Mouse (Mus musculus): ENCODE measurements around the gene Zfp648.

Gene Zfp648

DNA sequence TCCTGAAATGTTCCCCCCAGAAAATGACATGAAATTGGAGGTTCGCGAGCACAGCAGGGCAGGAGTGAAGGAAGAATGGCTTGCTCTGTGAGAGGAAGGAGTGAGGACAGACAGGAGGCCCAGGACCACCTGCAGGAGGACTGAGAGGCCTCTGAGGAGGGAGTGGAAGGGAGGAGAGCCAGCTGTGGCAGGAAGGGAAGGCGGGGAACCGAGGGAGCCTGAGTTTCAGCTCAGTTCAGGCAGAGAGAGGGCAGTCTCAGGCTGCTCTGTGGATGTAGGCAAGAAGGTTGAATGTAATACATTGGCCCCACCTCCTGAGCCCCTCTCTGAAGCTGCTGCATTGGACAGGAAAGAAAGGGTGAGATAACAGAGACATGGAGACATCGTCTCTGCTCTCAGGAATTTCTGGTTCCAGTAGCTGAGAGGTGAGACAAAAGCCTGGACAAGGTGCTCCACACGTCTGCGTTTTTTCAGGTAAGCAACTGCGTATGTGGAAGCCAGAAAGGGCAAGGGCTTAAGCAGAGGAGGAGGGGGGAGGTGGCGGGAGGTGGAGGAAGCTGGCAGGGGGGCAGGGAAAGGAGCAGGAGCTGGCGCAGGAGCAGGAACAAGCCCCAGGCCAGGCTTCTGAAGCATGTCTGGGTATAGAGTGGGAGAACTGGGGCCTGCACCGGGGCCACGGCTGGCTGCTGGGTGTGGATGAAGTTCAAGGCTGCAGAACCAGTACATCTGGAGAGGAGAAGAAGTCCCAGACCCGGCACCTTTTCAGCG lies at the start of gene Zfp648:
Zfp648 (plus strand) TSS at position 233 of the 768 bp plus-strand sequence.
- DNase-seq (ENCODE audit: low read depth, low spot score): no peak

DNA sequence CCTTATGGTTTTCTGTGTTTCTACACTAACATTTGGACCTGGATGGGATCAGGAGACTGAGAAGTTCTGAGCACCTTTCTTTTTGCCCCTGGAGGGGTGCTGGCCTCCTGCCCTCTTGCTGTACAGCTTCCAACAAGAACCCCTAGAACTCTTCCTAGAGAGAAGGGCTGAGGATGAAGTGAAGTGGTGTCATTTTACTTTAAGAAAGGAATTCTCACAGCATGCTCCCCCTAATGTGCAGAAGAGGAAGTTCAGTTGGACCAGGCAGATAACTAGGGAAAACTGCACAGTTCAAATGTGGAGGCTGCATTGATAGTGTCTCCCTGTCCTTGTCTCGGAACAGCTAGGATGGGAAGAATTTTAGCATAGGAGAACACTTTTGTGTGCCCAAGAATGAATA lies 48.4 kb upstream of the Zfp648 start:
- no peak for DNase-seq (ENCODE audit: low read depth, low spot score)

DNA sequence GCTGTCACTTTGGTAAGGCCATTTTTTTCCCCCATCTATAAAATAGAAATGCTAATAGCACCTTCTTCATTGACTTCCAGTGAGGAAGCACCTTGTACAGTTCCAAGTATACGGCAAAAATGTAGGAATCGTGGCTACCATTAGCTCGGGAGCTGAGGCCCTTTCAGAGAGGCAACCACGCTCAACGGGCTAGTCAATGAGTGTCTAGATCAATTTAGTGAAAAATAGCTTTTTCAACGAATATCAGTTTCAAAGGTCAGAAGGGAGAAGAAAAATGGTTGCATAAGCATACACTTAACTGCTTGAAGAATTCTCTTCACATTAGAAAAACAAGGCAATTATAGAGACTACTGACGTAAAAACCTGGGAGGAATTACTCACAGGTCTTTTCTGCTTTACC lies 47.2 kb upstream of the Zfp648 start:
- DNase-seq (ENCODE audit: low read depth, low spot score): no peak

DNA sequence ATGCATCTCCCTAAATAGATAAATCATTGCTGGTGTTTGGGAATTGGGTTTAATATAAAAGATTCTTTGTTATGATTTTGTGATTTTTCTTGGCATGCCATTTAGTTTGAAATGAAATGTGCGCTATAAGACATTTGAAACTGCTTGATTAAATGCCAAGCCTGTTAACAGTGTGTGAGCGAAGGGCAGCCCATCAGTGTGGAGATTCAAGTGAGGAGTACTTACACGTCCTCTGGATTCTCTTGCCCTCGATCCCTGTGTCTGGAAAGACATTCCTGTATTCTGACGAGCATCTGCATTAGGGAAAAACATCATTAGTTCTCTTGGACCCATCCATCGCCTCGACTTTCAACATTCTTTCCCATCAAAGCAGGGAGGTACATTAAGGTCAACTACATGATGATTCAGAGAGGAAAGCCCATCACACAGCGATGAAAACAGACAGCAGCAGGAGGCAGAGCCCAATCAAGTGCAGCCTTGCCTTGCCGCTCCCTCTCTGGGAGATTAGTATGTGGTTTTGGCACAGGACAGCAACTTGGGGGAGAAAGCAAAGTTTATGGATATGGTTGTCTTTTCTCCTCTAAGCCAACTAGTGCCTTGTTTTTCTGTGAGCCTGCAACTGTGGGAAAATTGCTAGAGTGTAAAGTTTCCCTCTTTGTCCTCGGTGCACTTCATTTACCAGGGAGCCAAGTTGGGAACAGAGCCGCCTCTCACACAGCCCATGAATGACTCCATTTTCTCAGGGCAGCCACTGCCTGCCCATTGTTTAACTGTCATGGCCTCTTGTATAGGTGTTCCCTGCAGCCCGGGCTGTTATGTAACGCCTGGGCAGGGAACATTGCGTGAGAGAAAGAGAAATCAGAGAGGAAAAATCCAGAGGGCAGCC lies 44.6 kb upstream of the Zfp648 start:
- no peak for DNase-seq (ENCODE audit: low read depth, low spot score)

DNA sequence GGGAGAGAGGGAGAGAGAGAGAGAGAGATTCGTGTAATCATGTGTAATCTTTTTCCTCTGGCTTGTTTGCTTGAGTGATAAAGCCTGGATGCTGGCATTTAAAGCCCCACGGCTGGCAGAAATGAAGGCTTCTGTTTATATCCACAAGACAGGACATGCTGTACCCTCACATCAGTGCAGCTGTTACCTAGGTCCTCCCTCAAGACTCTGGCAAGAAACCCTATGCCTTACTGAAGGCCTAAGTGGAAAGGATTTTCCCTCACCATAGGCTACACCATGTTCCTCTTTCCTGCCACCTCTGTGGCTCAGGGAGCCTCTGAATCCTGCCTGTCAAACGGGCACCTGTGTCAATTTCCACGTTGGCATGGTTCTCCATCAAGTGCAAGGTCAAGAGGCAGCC lies 43.9 kb upstream of the Zfp648 start:
- no peak for DNase-seq (ENCODE audit: low read depth, low spot score)

DNA sequence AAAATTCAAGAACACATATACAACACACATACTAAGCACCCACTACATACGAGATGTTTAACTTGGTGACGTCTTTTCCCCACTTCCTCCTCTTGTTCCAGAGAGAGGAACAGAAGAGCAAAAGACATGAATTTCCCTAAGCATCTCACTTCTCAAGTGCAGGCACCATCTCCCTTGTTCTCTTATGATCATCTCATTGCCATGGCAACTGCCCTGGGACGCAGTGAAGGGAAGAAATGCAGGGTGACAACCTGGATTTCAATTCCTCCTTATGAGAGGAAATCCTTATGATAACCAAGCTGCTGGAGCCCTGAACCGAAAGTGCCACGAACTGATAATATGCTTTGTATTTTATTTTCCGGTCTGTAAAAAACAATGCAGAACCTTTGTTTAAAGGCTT lies 33.3 kb upstream of the Zfp648 start:
- DNase-seq (ENCODE audit: low read depth, low spot score): no peak

DNA sequence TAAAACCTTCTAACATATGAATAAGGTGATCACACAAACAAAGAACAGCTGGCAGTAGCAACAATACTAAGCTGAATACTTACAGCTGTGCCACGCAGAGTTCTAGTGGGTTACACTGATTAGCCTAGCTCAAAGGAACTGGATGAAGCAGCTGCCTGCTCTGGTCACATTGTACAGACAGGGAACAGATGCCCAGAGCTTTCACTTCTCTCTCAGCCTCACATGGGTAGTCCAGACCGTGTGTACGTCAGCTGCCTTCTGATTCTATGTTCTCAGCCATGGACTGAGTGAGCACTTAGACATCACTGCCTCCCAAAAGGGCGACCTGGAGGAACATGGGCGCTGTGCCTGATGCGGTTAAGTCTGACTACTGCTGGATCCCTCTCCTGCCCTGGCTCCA lies 25.7 kb upstream of the Zfp648 start:
- DNase-seq (ENCODE audit: low read depth, low spot score): no peak

DNA sequence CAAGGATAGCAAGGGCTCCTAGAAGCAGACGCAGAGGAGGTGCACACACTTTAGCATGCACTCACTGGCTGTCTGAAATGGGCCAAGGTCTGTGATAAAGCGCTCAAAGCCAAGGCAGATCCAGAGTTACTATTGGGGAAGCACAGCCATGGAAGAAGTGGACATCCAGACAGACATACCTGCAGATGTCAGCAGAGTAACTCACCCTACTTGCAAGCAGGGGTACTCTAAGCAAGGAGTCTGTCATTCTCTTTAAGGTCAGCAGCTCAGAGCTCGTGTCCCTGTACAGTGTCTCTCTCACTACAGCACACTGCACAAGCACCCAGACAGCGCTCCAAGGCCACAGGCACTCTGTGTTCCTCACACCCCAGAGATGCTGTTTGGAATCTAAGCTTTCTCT lies 23.2 kb upstream of the Zfp648 start:
- no peak for DNase-seq (ENCODE audit: low read depth, low spot score)

DNA sequence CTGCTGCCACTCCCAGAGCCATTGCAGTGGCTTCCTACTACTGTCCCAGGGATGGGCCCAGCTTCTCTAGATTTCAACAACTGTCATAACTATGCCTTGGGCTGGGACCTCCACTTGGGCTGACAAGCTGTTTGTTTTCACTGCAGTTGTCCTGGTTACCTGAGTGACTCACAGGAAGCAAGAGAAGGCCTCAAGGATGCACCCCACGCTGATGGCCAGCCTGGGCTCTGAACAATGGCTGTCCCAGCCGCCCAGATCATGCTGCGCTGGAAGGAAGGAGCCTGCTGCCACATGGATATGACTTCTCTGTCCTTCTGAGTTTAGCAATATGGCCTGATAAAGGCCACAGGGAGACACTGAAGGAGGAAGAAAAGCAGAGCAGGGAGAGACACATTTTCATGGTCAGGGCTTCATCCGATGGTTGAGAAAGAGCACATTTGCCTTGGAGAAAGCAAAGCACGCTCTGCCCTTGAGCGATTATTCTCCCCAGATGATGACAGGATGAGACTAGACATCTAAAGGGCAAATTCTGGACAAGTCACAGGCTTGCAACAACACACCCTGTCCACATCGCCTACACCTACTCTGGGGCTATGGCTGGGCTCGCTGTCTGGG lies 22.3 kb upstream of the Zfp648 start:
- no peak for DNase-seq (ENCODE audit: low read depth, low spot score)

DNA sequence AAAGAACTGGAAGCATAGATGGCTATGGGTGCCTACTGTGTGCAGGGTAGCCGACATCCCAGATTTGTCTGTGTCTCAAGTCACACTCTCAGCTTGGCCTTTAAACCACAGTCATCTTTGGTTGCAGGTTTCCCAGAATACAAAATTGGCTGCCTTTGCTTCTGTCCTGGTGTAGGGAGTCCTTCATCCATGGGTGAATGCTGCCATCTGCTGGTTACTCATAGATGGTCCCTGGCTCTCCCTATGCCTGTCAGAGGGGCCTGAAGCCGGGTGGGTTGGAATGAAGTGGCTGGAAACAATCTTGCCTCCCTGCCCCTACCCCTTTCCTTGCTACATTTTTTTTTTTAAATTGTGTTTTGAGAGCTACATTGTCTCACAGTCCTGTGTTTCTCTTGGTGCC lies 20.0 kb upstream of the Zfp648 start:
- peak; percentile 51 for DNase-seq (ENCODE audit: low read depth, low spot score)

DNA sequence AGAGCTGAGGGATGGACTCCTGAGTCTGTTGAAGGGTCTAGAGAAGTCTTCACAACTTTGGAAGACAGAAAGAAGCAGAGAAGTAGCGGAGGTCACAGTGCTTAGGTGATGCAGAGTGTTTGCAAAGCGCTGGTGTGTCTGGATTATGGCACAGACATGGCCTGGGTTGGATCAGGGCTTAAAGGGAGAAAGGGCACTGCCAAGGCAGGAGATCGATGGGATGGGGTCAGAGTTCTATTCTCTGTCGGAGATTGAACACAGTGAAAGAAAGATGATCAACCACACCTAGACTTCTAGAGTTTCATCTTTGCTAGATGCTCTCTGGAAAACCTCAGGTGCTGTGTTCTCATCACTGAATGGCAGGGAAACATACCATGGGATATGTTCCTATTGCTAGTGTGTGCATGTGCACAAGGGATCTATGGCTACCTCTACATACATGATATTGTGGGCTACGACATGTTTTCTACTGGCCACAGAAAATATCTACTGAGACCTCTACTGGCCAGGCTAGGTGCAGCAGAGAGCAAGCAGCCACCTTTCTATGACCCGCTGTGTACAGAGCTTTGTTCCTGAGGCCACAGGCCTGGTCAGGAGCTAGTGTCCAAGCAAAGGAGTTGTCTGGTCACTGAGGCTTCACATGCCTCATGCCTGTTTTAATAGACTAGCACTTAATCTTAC lies 18.5 kb upstream of the Zfp648 start:
- no peak for DNase-seq (ENCODE audit: low read depth, low spot score)

DNA sequence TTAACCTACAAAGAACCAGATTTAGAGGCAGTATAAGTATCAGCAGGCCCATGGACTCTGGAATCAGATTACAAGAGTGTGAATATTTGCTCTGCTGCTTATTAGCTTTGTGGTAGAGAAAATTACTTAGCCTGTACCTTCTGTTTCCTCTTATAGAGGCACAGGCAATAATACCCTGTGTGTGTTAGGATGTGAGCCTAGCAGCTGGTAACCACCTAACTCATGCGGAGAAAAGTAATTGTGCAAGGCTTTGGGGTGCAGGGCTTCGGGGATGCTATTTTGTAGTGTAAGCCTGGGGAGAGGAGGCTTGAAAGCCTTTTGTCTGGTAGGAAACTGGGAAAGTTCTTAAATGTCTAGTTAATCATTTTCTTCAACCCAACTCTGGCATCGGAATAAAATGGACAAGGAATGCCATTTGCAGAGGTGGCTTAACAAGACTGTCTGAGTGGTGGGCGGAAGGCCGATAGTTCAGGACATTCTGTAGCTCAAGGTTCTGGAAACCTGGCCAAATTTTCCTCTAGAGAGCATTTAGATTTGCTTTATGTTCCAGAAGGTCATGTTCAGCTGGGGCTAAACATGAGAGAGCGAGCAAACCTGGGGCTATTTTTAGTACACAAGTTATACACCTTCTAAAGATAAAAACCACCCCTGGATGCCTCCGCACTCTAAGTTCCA lies 17.8 kb upstream of the Zfp648 start:
- DNase-seq (ENCODE audit: low read depth, low spot score): no peak

DNA sequence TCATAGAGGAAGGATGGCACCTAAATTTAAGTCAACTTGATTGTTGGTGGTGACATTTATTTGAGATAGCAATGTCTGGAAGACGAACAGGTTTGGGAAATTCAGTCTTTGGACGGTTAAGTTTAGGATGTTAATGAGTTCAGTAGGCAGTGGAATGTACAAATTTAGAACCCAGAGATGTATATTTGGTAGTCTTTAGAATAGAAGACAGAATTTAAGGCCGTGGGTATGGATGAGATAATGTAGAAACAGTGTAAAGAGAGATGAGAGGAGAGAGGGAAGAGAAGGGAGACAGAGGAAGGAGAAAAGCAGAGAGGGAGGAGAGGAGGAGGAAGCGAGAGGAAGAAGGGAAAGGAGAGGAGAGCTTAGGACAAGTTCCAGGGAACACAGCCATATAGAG lies 12.8 kb upstream of the Zfp648 start:
- no peak for DNase-seq (ENCODE audit: low read depth, low spot score)

DNA sequence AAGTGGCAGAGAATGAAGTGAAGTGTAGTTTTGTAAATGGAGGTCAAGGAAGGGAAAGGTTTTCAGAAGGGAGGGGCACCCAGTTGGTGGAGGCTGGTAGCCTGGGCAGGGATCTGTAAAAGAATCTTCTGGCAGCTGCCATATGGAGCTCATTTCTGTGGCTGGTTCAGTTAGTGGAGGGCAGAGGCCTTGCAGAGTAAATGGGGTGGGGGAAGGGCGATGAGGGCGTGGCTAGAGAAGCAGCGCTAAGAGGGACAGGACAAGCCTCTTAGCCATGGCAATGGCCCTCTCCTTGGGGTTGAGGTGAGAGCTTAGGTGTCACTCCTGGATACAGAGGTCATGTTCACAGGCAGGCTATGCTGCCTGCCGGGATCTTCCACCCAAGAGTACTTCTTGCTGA lies 12.4 kb upstream of the Zfp648 start:
- no peak for DNase-seq (ENCODE audit: low read depth, low spot score)

DNA sequence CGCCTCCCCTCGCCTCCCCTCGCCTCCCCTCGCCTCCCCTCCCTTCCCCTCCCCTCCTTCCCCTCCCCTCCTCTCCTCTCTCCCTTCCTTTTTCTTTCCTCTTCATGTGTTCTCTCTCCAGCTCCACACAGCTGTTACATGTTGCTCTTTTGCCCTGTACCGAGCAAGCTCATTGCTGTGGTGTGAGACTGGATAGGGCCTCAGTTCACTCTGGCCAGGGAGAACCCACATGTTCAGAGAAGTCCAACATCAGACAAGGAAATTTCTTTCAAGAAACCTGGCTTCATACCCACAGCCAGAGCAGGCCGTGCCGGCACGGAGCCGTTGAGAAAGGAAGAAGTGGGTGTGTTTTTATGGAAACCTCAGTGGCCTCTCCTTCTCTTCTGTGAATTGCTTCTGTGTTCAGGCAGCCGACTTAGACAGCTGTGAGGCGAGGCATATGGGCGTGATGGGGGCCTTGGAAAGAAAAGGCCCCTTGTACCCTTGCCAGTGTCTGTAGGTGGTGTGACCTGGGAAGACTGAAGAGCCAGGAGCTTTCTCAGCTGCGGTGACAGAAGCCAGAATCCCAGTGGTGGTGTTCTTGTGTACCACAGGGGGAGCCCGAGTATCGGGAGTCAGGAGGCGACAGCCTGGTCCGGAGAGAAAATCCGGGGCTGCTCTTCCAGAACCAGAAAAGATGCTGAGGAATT lies 11.0 kb upstream of the Zfp648 start:
- DNase-seq (ENCODE audit: low read depth, low spot score): no peak

DNA sequence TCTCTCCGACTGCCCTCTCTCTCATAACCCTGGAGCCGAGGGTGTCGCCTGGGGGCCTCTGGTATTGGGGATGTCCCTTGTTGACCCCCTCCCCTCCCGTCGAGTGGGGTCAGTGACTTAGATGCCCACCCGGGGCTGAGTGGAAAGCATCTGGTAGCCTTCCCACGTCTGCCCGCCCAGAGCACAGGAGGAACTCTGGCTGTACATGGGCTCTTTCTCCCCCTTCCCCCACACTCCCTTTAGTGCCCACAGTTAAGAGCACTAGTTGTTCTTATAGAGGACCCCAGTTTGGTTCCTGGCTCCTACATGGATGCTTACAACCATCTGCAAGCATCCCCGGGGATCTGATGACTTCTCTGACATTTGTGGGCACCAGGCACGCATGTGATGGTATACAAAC lies 2.1 kb upstream of the Zfp648 start:
- DNase-seq (ENCODE audit: low read depth, low spot score): no peak

DNA sequence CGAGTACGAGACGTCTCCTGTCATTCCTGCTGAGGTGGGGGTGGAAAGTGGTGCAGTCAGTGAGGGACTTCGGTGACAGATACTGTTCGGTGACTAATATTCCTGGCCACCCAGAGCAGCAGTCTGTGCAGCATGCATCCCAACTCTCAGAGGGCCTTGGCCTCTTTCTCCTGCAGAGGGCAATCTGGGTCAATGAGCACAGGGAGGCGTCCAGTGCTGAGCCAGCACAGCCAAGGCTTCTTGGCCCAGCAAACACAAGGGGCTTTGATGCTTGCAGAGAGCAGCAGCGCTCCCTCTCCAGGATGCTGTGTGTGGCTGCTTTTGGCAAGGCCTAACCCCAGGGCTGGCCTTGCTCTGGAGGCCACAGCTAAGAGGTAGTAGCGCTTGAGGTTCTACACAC lies 1.6 kb downstream of the Zfp648 start:
- DNase-seq (ENCODE audit: low read depth, low spot score): no peak

DNA sequence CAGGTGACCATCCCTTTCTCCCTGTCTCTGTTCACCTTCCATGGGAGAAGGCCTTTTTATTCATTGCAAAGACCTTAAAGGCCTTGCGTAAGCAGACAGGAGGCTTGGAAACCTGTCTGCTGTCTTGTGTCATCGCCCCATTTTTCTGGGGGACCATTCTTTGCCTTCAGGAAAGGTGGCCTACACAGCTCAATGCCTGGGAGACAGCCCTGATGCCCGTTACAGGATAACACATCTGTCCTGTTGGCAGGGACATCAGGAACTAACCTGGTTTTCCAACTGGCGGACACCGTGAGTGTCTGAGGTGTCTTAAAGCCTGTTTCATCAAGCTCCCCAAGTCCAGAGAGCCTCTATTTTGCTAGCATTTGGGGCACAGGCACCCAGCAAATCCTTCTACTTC lies 2.4 kb downstream of the Zfp648 start:
- DNase-seq (ENCODE audit: low read depth, low spot score): no peak

DNA sequence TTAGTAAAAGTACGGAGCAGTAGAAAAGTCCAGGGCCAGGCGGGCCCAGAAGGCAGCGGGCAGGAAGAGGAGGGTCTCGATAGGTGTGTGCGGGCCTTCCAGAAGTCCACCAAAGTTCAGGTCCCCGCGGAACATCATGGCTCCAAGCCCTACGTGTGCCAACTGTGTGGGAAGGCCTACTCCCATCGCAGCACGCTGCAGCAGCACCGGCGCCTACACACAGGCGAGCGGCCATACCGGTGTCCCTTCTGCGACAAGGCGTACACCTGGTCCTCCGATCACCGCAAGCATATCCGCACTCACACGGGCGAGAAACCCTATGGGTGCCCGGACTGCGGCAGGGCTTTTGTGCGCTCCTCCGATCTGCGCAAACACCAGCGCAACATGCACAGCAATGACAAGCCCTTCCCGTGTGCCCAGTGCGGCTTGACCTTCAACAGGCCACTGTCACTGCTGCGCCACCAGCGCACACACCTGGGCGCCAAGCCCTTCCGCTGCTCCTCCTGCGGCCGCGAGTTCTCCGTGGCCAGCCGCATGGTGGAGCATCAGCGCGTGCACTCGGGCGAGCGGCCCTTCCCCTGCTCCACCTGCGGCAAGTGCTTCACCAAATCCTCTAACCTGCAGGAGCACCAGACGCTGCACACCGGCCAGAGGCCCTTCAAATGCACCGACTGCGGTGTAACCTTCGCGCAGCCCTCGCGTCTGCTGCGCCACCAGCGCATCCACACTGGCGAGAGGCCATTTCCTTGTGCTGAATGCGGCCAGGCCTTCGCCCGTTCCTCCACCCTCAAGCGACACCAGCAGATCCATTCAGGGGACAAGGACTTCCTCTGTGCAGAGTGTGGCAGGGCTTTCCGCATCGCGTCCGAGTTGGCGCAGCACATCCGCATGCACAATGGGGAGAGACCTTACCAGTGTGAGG lies 3.9 kb downstream of the Zfp648 start:
- no peak for DNase-seq (ENCODE audit: low read depth, low spot score)

DNA sequence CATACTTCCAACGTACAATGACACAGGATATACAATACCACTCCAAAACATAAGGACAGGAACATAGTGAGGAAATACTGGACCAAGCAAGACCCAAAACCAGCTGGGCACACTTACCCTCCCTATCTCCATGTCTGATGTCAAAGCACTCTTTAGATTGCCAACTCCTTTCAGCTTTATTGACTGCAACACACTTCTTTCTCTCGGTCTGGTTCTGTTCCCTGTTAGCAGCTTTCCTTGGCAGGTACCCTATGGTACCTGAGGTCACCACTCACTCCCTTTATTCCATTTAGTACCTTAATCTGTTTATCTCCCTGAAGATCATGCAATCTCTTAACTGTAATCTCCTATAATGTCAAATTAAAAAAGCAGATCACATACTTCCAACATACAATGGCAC lies 19.0 kb downstream of the Zfp648 start:
- DNase-seq (ENCODE audit: low read depth, low spot score): no peak

Data from embryo, embryonic 11.5 days (tissue).